Mouse (Mus musculus) macrophage (primary cell): ENCODE measurements around the gene Lrrc18. TPM values are rescaled to one million over a fixed set of nuclear protein-coding genes. Genes with fewer than 3 reads are reported as not detected.

ENCODE experiments used
- H3K27ac ChIP-seq: fragments of 350-480 bp; formaldehyde crosslinking; 2 replicates; pipeline ENCODE4 v1.9.0; 2021
- H3K36me3 ChIP-seq: fragments of 350-480 bp; formaldehyde crosslinking; 2 replicates; pipeline ENCODE4 v1.9.0; 2021; ENCODE audit errors: inconsistent target
- H3K4me3 ChIP-seq: fragments of 350-480 bp; formaldehyde crosslinking; 2 replicates; pipeline ENCODE4 v1.9.0; 2021; ENCODE audit errors: inconsistent target
- H3K79me2 ChIP-seq: fragments of 350-480 bp; formaldehyde crosslinking; 2 replicates; pipeline ENCODE4 v1.9.0; 2021; ENCODE audit errors: inconsistent target
- WGBS: methylation state at CpG from one replicate; pipeline ENCODE4 v1.1.7; 2026; ENCODE audit warnings: inconsistent platforms; ENCODE audit not compliant: missing documents; 5-methylcytosine and 5-hydroxymethylcytosine counted together
- polyA plus RNA-seq: library from polyadenylated mRNA; stranded (reverse); fragments of 250-400 nt; gene quantifications from 3 replicates; pipeline ENCODE4 v1.2.4, GENCODE M21; 2018; ENCODE audit warnings: inconsistent platforms
- total RNA-seq, 78 experiments: library from RNA; depleted of rRNA; stranded (reverse); fragments of 250-400 nt; gene quantifications; 1 replicate in 9 of 78; 2 replicates in 24 of 78; 3 replicates in 43 of 78; 4 replicates in 2 of 78; pipeline ENCODE4 v1.2.4; 2018; ENCODE audit warnings: inconsistent platforms in 56 of 78

Lrrc18 gene
- not detected for total RNA-seq (2018; cell fraction: chromatin; rRNA removed)
- not detected for total RNA-seq (2018; cell fraction: cytosol; rRNA removed)
- total RNA-seq (2018; cell fraction: nucleus; rRNA removed) = not detected
- not detected in 3 replicates for polyA plus RNA-seq

- Histone ChIP-seq H3K27ac (no peak within 1 kb of the TSS), H3K79me2 (no peaks in the 10 kb centered on the region), H3K36me3 (peaks cover 41% of the 10 kb centered on the region), H3K4me3 (no peak within 1 kb of the TSS)
- WGBS = 89% methylated on average over 2 of the region's 2 CpGs
Measured at GRCm38 (mm10) chr14:32991082-32991481, at the start of gene Lrrc18. Gene Lrrc18 (plus strand): TSS chr14:32991382.

GRCm38 (mm10) chr14:32947512-32947911 is 43.7 kb upstream of the Lrrc18 start:
- H3K79me2 ChIP-seq = no peaks in the 10 kb centered on the region
- no peak overlapping the region for H3K27ac ChIP-seq
- no peaks in the 10 kb centered on the region for H3K36me3 ChIP-seq
- H3K4me3 ChIP-seq = no peak overlapping the region
- 100% methylated on average over 2 of the region's 2 CpGs for WGBS

DNA sequence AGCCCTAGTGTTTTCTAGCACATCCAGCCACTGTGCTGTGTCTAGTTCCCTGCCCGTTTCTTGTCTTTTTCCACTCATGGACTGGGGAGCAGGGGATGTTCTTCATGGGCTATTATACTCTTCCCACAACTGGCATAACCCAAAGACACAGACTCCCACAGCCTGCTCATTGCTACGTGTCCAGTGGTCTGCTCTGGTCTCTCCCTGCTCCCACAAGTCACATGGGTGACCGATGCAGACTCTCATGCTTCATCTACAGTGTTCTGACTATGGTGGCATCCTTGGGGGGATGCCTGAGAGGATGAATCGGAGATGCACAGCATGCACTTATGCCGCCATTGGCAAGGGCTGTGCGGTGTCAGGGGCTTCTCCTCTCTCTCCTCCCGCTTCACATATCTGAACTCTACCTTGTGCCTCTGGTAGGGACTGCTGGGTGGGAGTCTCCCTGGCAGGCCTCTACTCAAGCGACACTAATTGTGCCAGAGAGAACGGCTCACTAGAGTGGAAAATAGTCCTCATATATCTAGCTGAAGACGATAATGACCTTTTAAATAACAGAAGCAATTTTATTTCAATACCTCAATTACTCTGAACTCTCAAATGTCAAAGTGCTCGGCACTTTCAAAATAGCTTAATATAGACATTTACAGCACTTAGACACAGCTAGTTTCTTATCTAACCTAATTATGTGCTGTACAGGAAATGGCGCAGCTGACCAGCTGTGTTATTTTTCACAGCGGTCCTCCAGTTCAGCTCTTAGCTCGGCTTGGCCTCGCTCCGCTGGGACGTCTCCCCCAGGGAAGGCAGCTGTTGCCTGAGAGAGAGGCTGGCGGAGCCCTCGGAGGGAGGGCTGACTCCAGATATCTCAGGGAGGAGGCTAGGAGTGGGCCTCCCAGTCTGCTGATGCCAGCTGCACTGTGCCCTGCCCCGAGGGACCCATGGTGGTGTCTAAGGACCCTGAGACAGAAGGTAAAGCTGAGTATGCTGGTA is 40.6 kb upstream of the Lrrc18 start:
- H3K27ac ChIP-seq = no peak overlapping the region
- no peaks in the 10 kb centered on the region for H3K36me3 ChIP-seq
- H3K79me2 ChIP-seq = no peaks in the 10 kb centered on the region
- no peak overlapping the region for H3K4me3 ChIP-seq
- 56% methylated on average over 18 of the region's 20 CpGs for WGBS

DNA sequence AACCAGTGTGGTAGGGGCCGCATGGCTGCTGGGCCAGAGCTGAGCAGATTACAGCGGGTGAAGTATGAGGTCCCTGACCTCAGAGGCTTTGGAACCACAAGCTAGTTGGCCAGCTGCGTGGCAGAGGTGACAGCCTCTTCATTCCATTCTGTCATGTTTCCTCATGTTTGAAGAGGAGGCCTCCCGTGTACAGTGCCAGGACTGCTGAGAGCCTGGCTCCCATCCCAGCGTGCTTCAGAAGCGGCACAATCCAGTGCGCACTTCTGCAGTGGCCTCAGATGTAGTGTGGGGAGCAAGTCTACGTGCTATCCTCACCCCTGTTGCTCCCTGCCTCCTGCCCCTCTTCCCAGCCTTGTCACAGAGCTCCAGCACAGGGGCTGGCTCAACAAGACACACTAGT is 34.7 kb upstream of the Lrrc18 start:
- WGBS = 76% methylated on average over 8 of the region's 8 CpGs
- peaks cover 12% of the 10 kb centered on the region; the same call in 1 of the 2 replicates for H3K36me3 ChIP-seq
- no peaks in the 10 kb centered on the region for H3K79me2 ChIP-seq
- H3K27ac ChIP-seq = no peak overlapping the region
- H3K4me3 ChIP-seq = no peak overlapping the region

DNA sequence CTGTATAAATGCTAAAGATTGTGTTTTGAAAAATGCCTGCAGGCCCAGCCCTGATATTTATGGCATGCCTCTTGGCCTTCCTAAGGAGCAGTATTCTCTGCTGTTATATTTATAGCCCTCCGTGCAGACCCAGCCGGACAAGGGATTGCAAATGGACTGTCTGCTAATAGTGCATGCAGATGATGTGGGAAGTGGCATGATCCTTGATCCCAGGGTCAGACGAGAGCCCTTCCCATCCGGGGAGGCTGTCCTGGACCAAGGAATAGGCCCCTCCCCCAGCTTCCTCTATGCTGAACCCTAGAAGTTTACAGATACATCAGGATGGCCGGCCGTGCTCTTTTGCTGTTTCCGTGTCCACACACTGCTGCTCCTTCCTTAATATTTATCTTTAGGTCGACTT is 32.5 kb upstream of the Lrrc18 start:
- Histone ChIP-seq H3K36me3 (peaks cover 27% of the 10 kb centered on the region), H3K27ac (no peak overlapping the region), H3K4me3 (no peak overlapping the region), H3K79me2 (no peaks in the 10 kb centered on the region)
- 86% methylated on average over 8 of the region's 8 CpGs for WGBS

GRCm38 (mm10) chr14:32960481-32960880 is 30.7 kb upstream of the Lrrc18 start:
- Histone ChIP-seq H3K27ac (no peak overlapping the region), H3K4me3 (no peak overlapping the region), H3K79me2 (no peaks in the 10 kb centered on the region), H3K36me3 (peaks cover 45% of the 10 kb centered on the region)
- WGBS = 82% methylated on average over 4 of the region's 5 CpGs

- 92% methylated on average over 10 of the region's 10 CpGs for WGBS
- peaks cover 77% of the 10 kb centered on the region for H3K36me3 ChIP-seq
- no peak overlapping the region for H3K27ac ChIP-seq
- no peaks in the 10 kb centered on the region for H3K79me2 ChIP-seq
- no peak overlapping the region for H3K4me3 ChIP-seq
Measured at GRCm38 (mm10) chr14:32964742-32965141, 26.4 kb upstream of the Lrrc18 start.

- no peak overlapping the region for H3K27ac ChIP-seq
- WGBS = 94% methylated on average over 9 of the region's 9 CpGs
- H3K36me3 ChIP-seq = peaks cover 73% of the 10 kb centered on the region
Measured at GRCm38 (mm10) chr14:32970700-32971099, 20.5 kb upstream of the Lrrc18 start.

GRCm38 (mm10) chr14:32984176-32984738 is 6.9 kb upstream of the Lrrc18 start:
- WGBS = 87% methylated on average over 5 of the region's 6 CpGs
- no peaks in the 10 kb centered on the region for H3K79me2 ChIP-seq
- H3K36me3 ChIP-seq = peaks cover 77% of the 10 kb centered on the region
- no peak overlapping the region for H3K27ac ChIP-seq
- no peak overlapping the region for H3K4me3 ChIP-seq

More at GRCm38 (mm10) chr14:32970700-32971099, 20.5 kb upstream of the Lrrc18 start:
- no peak overlapping the region for H3K4me3 ChIP-seq
- H3K79me2 ChIP-seq = no peaks in the 10 kb centered on the region

DNA sequence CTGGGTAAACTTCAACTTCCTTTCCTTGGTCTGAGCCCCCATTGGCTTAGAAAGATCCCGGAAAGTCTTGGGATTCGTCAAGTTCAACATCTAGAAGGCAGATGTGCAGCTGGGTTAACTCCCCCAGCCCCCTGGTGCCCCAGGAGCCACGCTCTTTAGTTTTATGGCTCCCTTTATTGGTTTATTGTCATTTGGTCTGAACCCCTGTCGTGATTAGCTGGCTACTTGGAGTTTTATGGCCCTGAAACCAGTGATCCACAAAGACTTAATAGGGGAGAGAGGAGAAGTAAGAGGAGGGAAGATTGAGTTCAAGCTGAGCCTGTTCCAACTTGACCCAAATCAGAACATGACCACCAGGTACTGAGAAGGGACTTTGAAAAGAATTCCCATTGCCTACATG is 4.5 kb upstream of the Lrrc18 start:
- 97% methylated on average over 4 of the region's 4 CpGs for WGBS
- Histone ChIP-seq H3K4me3 (no peak overlapping the region), H3K36me3 (peaks cover 81% of the 10 kb centered on the region), H3K27ac (no peak overlapping the region), H3K79me2 (no peaks in the 10 kb centered on the region)

DNA sequence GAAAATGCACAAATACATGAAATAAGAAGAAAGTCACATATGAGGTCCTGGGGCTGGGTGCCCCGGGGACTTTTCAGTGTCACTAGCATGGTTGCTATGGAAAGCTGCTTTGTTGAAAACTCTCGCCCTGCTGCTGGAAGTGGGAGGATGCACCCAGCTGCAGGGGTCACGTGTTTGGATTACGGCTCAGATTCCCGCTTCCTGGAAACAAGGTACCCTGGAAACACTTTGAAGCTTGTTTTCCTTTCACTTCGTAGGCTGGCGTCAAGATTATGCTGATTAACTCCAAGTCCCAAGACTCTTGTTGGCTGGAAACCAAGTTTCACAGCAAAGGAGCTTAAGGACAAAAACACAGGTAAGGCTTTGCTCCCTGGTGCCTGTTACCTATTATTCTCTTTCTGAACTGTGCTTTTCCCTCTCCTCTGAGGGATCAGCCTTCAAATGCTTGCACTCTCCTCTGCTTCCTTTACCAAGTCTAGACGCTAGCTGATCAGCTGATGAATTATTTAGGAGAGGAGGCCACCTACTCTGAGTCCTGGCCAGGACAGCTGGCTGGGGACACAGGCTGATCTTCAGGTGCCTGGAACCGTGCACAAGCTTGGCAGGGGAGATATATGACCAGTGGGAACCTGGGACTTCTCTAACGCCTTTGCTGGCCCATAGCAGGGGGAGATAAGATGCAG is 3.9 kb downstream of the Lrrc18 start:
- WGBS = 94% methylated on average over 10 of the region's 10 CpGs
- Histone ChIP-seq H3K79me2 (no peaks in the 10 kb centered on the region), H3K36me3 (peaks cover 13% of the 10 kb centered on the region)

DNA sequence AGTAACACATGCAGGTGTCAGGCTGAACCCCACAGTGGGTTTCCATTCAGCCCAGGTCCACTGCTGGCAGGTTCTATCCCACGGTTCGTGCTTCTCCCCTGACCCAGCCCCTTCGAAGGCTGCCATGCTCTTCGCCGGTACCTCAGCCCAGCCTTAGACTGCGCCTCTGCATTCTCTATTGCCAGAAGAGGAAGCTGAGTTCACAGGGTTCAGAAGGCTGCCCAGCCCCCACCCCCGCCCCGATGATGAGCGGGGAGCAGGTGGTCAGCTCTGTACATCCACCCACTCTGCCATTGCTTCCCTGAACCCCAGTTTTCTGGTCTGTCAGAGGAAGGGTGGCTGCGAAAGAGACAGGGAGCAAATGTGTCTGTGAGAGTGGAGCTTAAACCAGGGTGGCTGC is 8.3 kb downstream of the Lrrc18 start:
- WGBS = 80% methylated on average over 7 of the region's 10 CpGs
- Histone ChIP-seq H3K36me3 (peaks cover 15% of the 10 kb centered on the region; the same call in 1 of the 2 replicates), H3K27ac (no peak overlapping the region), H3K79me2 (no peaks in the 10 kb centered on the region), H3K4me3 (no peak overlapping the region)

More for the DNA sequence above, 3.9 kb downstream of the Lrrc18 start:
- Histone ChIP-seq H3K27ac (no peak overlapping the region), H3K4me3 (no peak overlapping the region)

- no peaks in the 10 kb centered on the region for H3K79me2 ChIP-seq
- 86% methylated on average over 6 of the region's 8 CpGs for WGBS
- H3K27ac ChIP-seq = no peak overlapping the region
- peaks cover 15% of the 10 kb centered on the region; the same call in 1 of the 2 replicates for H3K36me3 ChIP-seq
- no peak overlapping the region for H3K4me3 ChIP-seq
Measured at GRCm38 (mm10) chr14:33000112-33000979, 9.2 kb downstream of the Lrrc18 start.

DNA sequence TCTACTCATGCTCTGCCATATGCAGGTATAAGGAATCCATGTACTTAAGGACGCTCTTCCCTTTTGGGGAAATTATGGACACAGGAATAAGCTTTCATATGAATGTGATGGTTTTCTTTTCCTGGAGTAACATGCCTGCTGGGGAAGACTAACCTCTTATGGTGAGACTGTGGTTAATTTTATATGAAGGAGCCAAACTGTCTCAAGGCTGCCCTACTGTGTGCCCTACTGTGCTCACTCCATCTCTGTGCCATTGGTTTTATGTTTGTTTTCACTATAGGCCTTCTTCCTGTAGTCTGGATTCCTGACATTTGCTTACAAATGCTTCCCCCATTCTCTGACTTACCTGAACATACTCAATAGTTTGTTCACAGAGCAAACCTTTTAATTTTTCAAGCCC is 13.9 kb downstream of the Lrrc18 start:
- Histone ChIP-seq H3K27ac (no peak overlapping the region), H3K4me3 (no peak overlapping the region), H3K79me2 (no peaks in the 10 kb centered on the region), H3K36me3 (peaks cover 32% of the 10 kb centered on the region)
- 100% methylated on average over 1 of the region's 1 CpGs for WGBS
